Mouse (Mus musculus) heart, postnatal 0 days (tissue): ENCODE measurements around the gene Amdhd2.

Experiments
- CTCF ChIP-seq: IDR thresholded peaks from 2 replicates; pipeline ENCODE4 v1.5.1; 2016; ENCODE audit warnings: antibody characterized with exemption, control low read depth, low read depth
- EP300 ChIP-seq: IDR thresholded peaks from 2 replicates; pipeline ENCODE4 v1.6.1; 2016; ENCODE audit warnings: antibody characterized with exemption, low read depth

DNA sequence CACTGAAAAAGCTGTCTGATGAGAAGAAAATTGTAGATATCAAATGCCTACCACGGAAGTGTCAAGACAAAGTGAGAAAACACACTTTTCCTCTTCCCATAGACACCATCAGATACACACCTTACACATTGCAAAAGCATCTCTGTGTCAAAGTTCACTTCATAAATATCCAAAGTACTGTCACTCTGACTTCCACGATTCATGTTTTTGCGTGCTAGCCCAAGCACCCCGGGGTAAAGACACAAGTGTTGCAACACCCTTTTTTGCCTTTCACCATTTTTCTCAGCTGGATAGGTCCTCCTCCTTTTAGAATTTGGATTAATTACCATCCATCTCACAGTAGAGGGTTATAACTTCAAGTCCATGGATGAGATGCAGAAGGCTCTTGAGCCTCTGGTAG, 23.6 kb downstream of the Amdhd2 start:
- no peak for TF ChIP-seq CTCF
- no peak for TF ChIP-seq EP300
